Mouse (Mus musculus): ENCODE results near the gene Itgb3bp.

DNA sequence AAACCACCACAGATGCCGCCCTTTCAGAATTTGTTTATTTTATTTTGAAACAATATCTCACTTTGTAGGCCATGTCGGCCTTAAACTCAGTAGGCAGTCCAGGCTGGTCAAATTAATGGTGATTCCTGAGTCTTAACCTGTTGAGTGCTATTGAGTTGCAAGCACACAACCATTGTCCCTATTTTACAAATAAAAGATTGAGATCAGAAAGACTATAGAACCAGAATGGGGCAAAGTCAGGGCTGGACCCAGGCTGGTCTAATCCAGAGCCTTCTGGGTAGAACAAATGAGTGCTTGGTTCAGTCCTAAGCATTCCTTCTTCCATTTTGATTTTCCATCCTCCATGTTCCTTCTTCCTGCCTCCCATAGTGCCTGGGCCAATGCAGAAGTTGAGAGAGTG lies 16.9 kb upstream of the Itgb3bp start:
- TF ChIP-seq CTCF (IDR thresholded peaks at IDR 0.05; ENCODE audit: extremely low read depth, insufficient read length, insufficient replicate concordance, low read depth, low read length) (no peak), POLR2A (IDR thresholded peaks at IDR 0.05; ENCODE audit: low read depth, low read length) (no peak)
